Mouse (Mus musculus) right cerebral cortex, adult 2 months (tissue): ENCODE data around the gene Mthfsl.
A peak's percentile ranks its signal among the peaks of the same experiment; 100 is the strongest.
"Not testable (repeated sequence)": the region's sequence is repeated elsewhere in the genome, so short reads cannot be mapped to it uniquely, and the experiment has no call there.

Experiments
- DNase-seq, 2 experiments: peaks; one replicate each; pipeline ENCODE4 v3.0.0; 2021 to 2022; ENCODE audit warnings: low spot score in 2 of 2

Gene Mthfsl

GRCm38 (mm10) chr9:88719989-88720537 lies at the start of gene Mthfsl:
Mthfsl (minus strand) TSS chr9:88720296.
- DNase-seq: peak; percentile 48 to 60

- DNase-seq: not testable (repeated sequence)
Measured at GRCm38 (mm10) chr9:88769470-88769869, 49.4 kb upstream of the Mthfsl start.

DNA sequence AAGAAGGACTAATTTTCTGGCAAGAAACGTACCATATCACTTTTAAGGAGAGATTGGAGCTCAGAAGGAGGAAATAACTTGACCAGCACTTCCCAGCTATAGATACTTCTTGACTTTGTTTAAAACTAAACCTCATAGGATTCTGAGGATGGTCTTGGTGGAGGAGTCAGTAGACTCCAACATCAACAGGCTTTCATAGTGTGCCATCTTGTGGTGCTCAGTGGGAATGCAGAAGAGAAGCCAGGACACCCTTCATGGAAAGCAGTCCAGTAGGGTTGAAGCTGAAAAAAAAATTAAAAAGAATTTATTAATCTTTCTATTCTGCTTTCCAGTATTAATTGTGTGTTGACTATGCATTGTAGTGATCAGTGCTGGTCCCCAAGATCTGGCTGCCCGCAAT lies 26.6 kb upstream of the Mthfsl start:
- peak; percentile 55 to 57 for DNase-seq

DNA sequence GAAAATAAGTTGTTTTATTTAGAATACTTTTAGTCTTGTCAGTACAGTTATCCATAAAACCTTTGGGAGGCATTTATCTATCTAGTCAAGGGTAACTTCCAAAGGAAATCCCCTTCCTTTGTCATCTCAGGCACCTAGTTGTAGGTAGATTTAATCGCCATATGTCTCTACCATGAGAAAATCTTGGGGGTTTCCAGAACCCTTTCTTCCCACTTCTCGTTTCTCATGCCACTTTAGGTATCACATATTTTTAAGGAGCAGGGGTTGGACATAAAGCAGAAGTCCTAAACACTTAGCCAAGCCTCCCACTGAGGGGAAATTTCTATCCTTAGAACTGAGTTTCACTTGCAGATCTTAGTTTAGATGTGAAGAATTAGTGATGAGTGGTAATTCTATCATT lies 25.9 kb upstream of the Mthfsl start:
- DNase-seq: not testable (repeated sequence)

DNA sequence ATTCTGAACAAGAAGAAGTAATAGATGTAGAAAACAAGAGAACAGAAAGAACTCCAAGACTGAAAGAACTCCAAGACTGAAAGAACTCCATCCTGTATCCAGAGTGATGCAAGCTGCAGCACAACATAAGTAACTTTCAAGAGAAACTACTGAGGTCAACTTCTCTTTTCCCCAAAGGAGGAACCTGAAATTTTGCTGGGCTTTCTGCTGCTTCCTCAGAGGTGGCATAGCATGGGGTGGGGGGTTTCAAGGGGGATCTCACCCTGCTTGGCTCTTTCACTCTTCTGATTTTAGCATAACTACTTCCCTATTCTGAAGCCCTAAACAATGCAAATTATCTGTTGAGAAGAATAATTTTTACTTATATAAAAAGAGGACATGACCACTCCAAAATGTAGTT lies 15.2 kb upstream of the Mthfsl start:
- DNase-seq: not testable (repeated sequence)

GRCm38 (mm10) chr9:88733182-88733581 lies 13.1 kb upstream of the Mthfsl start:
- not testable (repeated sequence) for DNase-seq

DNA sequence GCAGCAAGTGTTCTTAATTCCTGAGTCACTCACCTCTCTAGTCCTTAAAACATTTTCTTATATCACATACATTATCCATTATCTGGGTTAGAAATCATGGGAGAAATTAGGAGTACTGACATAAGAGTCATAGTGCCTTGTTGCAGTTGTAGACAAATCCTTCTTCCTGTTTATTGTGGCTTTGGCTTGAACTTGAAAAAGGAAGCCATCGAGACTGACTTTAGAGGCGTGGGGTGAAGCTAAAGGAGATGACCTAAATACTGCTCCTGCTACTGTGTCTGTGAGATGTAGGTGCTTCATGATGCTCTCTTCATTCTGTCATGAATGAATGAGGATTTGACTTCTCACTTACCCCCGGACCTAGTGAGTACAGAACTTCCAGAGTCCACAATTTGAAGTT lies 12.2 kb upstream of the Mthfsl start:
- DNase-seq: not testable (repeated sequence)

GRCm38 (mm10) chr9:88731728-88732127 lies 11.6 kb upstream of the Mthfsl start, which contains the start of gene Bcl2a1d:
Bcl2a1d (minus strand) TSS chr9:88731914.
- DNase-seq: not testable (repeated sequence)

DNA sequence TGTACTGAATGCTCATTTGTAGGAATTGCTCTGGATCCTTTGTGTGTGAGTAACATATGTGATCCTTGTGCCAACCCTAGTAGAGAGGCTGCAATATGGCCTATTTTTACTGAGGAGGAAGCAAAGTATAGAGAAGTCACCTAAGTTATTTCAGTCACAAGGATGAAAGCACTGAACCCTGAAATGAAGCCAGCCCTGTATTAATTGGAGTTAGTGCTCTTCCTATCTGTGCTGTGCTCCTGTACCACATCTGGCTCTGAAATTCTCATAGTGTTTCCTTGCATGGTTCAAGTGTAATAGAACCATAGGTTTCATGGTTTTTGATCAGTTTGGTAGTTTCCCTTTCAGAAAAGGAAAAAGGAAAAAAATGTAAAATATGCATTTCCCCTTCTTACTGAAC lies 8.2 kb upstream of the Mthfsl start:
- DNase-seq: not testable (repeated sequence)

DNA sequence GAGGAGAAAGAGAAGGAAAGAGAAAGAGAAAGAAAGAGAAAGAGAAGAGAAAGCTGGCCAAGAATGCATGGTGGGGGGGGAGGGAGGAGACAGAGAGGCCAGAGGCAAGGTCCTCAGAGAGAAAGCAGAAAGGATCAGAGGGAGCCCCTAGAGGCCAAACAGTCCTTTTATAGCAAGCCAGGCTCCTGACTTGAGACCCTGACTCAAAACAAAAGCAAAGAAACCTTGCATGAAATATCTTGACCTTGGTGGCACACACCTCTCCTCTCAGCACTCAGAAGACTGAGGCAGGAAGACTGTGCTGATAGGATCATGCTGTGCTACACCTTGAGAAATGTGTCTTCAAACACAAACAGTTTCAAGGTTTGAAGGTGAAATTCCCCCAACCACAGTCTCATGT lies 1.5 kb upstream of the Mthfsl start:
- not testable (repeated sequence) for DNase-seq

- peak; percentile 26 to 29 for DNase-seq
Measured at GRCm38 (mm10) chr9:88719073-88719921, 799 bp downstream of the Mthfsl start.

- DNase-seq: peak in 1 of 2 experiments; percentile 25
Measured at GRCm38 (mm10) chr9:88718593-88718992, 1.5 kb downstream of the Mthfsl start.

- DNase-seq: peak in 1 of 2 experiments; percentile 40
Measured at GRCm38 (mm10) chr9:88718140-88718539, 2.0 kb downstream of the Mthfsl start.

- not testable (repeated sequence) for DNase-seq
Measured at GRCm38 (mm10) chr9:88714515-88714914, 5.6 kb downstream of the Mthfsl start.

- not testable (repeated sequence) for DNase-seq
Measured at GRCm38 (mm10) chr9:88712164-88712749, 7.8 kb downstream of the Mthfsl start.

GRCm38 (mm10) chr9:88710910-88711438 lies 9.1 kb downstream of the Mthfsl start:
- not testable (repeated sequence) for DNase-seq

DNA sequence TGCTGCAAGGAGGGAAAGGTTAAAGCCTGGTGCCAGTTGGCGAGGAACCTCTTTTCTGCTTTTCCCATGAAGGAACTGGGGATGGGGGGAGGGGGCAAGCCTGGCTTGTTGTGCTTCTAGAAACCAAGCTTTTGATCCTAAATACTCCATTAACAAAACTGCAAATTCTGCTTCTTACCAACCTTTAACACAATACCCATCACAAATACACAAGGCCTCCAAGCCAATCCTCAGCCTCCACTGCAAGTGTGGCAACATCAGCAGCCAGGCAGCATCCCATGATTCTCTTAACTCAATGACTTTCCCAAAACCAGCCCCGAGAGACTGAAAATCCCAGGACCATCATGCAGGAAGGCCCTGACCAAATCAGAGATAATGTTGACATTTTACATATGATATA lies 9.7 kb downstream of the Mthfsl start:
- not testable (repeated sequence) for DNase-seq

DNA sequence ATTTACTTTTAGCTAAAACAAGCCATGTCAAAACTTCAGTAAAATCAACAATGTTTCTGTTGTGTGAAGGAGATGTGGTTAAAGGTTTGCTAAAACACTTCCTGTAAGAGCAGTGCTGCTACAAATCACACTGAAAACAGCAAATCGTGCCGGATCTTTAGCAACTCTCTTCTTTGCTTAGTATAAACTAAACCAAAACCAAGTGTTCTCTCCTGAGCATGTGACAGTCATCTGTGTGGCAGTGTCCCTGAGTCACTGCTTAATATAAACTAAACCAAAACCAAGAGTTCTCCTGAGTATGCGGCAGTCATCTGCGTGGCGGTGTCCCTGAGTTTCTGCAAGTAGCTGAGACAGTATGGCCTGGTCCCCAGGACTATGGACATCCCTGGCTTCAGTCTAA lies 10.3 kb downstream of the Mthfsl start:
- DNase-seq: not testable (repeated sequence)

GRCm38 (mm10) chr9:88709304-88709703 lies 10.8 kb downstream of the Mthfsl start:
- DNase-seq: no peak

DNA sequence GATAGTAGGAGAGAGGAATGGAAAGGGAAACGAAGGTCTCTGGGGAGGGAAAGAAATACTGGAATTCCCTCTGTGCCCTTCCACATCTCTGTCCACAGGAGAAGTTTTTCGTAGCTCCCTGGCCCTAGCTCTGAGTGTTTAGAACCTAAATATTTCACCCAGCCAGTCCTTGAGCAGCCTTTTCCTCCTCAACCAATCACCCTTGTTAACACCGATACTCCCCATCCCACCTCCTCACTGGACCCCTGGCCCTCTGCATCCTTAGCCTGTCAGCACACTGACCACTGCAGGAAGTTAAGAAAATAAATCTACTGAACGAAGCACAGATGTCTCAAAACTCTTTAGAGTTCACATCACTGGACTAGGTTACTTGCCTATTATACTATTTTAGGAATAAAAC lies 13.4 kb downstream of the Mthfsl start:
- no peak for DNase-seq

- DNase-seq: not testable (repeated sequence)
Measured at GRCm38 (mm10) chr9:88705157-88705556, 14.9 kb downstream of the Mthfsl start.

DNA sequence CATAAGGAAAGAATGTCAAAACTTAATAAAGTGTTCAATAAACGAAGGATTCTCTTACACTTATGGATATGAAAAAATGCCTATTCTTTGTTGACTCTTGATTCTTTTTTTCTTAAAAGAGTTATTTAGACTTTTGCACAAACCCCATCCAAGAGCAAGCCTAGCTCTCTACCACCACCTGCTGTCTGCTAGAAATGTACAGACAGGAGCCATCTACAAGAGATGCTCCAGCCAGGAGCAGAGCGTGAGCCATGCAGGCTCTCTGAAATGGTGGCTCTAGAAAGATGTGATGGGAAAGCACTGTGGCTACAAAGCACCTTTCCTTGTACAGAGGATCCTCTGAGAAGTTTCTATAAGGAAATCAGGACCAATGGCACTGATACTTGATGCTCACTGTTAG lies 21.4 kb downstream of the Mthfsl start:
- DNase-seq: not testable (repeated sequence)
